Mouse (Mus musculus): Measurements from ENCODE around the gene Atp2a3. TPM values are rescaled to one million over a fixed set of nuclear protein-coding genes. Genes with fewer than 3 reads are reported as not detected.
A peak's percentile ranks its signal among the peaks of the same experiment; 100 is the strongest.

Atp2a3 gene
- polyA plus RNA-seq, 1 experiment from 2014 or later = 3.8 TPM

- peak overlapping the region; percentile 12; the same call in 1 of the 2 replicates for H3K9ac ChIP-seq
- peaks cover 27% of the 10 kb centered on the region for H3K4me1 ChIP-seq (replicated peaks)
- H3K36me3 ChIP-seq = no peaks in the 10 kb centered on the region
- no peaks in the 10 kb centered on the region for H3K9me3 ChIP-seq (replicated peaks)
- peak overlapping the region; percentile 8; the same call in 1 of the 2 replicates for H3K4me2 ChIP-seq
- H3K27me3 ChIP-seq = 0 out of 2 replicates have a peak, but pooled peaks cover 6% of the 10 kb centered on the region
- peak overlapping the region; percentile 72 for H3K27ac ChIP-seq
- H3K4me3 ChIP-seq = no peak overlapping the region
- 28% methylated on average over 6 of the region's 6 CpGs for WGBS
- 0 out of 2 replicates have a peak, but pooled peaks have one; percentile 20 for ATAC-seq (replicated peaks; ENCODE audit: insufficient number of reproducible peaks, insufficient read depth, low FRiP score, low read depth)
Observed at GRCm38 (mm10) chr11:72945875-72946559, 15.0 kb upstream of the Atp2a3 start.

DNA sequence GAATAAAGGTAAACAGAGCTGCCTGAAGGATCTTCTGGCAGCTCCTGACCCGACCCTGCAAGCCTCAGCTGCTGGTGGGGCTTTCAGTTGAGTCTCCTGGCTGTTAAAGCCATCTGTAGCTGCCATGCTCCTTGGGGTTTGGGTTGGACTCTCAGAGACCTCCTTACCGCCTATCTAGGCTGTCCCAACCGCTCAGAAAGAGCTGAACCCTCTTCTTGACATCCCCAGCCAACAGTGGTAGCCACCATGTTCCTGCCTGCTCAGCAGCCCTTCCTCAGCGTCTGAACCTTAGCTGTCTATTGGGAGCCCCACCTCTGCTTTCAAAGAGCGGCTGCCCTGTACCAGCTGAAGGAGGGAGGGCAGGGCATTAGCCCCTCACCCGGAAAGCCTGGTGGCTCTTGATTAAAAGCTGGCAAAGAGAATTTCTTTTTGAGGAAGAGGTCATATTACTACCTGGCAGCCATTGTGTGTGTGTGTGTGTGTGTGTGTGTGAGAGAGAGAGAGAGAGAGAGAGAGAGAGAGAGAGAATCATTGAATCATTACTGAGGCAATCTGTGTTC is 14.3 kb upstream of the Atp2a3 start:
- H3K27me3 ChIP-seq = 0 out of 2 replicates have a peak, but pooled peaks cover 6% of the 10 kb centered on the region
- peak overlapping the region; percentile 8; the same call in 1 of the 2 replicates for H3K4me2 ChIP-seq
- no peaks in the 10 kb centered on the region for H3K9me3 ChIP-seq (replicated peaks)
- WGBS = 35% methylated on average over 6 of the region's 6 CpGs
- H3K27ac ChIP-seq = peak overlapping the region; percentile 72
- H3K9ac ChIP-seq = peak overlapping the region; percentile 12; the same call in 1 of the 2 replicates
- no peaks in the 10 kb centered on the region for H3K36me3 ChIP-seq
- no peak overlapping the region for H3K4me3 ChIP-seq
- ATAC-seq (replicated peaks; ENCODE audit: insufficient number of reproducible peaks, insufficient read depth, low FRiP score, low read depth) = 0 out of 2 replicates have a peak, but pooled peaks have one; percentile 28
- H3K4me1 ChIP-seq (replicated peaks) = peaks cover 33% of the 10 kb centered on the region

DNA sequence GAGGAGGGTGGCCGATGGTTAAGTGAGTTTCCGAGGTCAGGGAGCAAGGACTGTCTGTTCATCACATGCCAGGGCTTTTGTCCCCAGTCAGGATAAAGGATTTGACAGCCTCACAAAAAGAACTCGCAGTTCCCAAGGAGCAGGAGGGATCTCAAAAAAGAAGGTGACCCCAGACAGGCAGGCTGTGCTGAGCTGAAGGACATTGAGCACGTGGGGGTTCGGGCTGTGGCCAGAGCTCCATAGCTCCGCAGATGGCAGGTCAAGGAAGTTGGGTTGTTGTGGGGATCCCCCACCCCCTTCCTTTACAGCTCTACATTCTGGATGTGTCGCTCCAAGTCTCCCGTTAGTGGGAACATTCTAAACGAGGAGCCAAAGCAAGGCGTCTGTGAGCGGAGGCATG is 13.1 kb upstream of the Atp2a3 start:
- peaks cover 45% of the 10 kb centered on the region for H3K4me1 ChIP-seq (replicated peaks)
- 79% methylated on average over 11 of the region's 11 CpGs for WGBS
- no peak overlapping the region for H3K27ac ChIP-seq

GRCm38 (mm10) chr11:72948254-72948653 is 12.7 kb upstream of the Atp2a3 start:
- ATAC-seq (replicated peaks; ENCODE audit: insufficient number of reproducible peaks, insufficient read depth, low FRiP score, low read depth) = no peak
- H3K27ac ChIP-seq = no peak overlapping the region

More for the DNA sequence above, 13.1 kb upstream of the Atp2a3 start:
- H3K36me3 ChIP-seq = no peaks in the 10 kb centered on the region
- no peak overlapping the region for H3K9ac ChIP-seq
- no peak overlapping the region for H3K4me3 ChIP-seq
- H3K27me3 ChIP-seq = 0 out of 2 replicates have a peak, but pooled peaks cover 6% of the 10 kb centered on the region
- no peak overlapping the region for H3K4me2 ChIP-seq
- H3K9me3 ChIP-seq (replicated peaks) = no peaks in the 10 kb centered on the region
- ATAC-seq (replicated peaks; ENCODE audit: insufficient number of reproducible peaks, insufficient read depth, low FRiP score, low read depth) = no peak

DNA sequence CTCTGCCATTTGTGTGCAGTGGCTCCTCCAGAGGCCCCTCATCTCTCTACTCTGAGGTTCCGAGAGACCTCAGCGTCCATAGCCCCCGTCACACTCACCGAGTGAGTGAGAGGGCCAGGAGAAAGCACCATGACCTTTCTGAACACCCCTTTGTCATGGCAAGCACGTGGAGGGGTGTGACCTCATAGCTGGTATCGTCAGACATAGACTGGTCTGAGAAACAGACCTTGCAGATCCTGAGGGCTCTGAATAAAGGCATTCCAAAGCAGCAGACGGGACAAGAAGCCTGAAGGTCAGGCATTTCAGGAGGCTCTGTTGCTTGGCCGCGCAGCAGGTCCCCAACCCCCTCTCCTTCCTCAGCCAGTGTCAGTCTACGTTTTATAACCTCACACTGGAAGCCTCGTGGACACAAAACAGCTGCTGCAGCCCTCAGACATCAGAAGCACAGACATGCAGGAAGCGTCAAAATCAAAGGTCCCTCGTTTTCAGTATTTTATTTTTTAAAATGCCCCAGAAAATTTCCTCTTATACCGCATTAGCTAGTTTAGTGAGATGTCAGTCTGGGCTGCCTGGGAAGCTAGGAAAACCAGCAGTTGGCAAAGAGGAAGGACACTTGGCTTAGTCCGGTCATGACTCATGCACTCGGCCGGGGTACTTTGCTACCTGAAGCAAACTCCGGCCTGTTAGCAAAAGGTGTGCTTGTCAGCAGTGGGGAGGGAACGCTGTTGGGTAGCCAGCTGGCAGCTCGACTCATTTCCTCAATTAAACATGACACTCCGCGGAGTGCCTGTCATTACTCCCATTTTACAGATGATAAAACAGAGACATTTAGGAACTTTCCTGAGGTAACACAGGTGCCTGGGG is 9.6 kb upstream of the Atp2a3 start:
- ATAC-seq (replicated peaks; ENCODE audit: insufficient number of reproducible peaks, insufficient read depth, low FRiP score, low read depth) = no peak
- 51% methylated on average over 22 of the region's 22 CpGs for WGBS
- H3K27me3 ChIP-seq = no peaks in the 10 kb centered on the region
- no peaks in the 10 kb centered on the region for H3K9me3 ChIP-seq (replicated peaks)
- H3K4me1 ChIP-seq (replicated peaks) = peaks cover 50% of the 10 kb centered on the region
- no peaks in the 10 kb centered on the region for H3K36me3 ChIP-seq
- H3K4me2 ChIP-seq = no peak overlapping the region
- H3K4me3 ChIP-seq = no peak overlapping the region
- H3K9ac ChIP-seq = no peak overlapping the region
- peak overlapping the region; percentile 17; the same call in 1 of the 2 replicates for H3K27ac ChIP-seq

More at GRCm38 (mm10) chr11:72948254-72948653, 12.7 kb upstream of the Atp2a3 start:
- 64% methylated on average over 7 of the region's 7 CpGs for WGBS
- Histone ChIP-seq H3K4me3 (no peak overlapping the region), H3K9ac (no peak overlapping the region), H3K27me3 (0 out of 2 replicates have a peak, but pooled peaks cover 3% of the 10 kb centered on the region), H3K4me1 (replicated peaks) (peaks cover 50% of the 10 kb centered on the region), H3K4me2 (no peak overlapping the region), H3K9me3 (replicated peaks) (no peaks in the 10 kb centered on the region), H3K36me3 (no peaks in the 10 kb centered on the region)

DNA sequence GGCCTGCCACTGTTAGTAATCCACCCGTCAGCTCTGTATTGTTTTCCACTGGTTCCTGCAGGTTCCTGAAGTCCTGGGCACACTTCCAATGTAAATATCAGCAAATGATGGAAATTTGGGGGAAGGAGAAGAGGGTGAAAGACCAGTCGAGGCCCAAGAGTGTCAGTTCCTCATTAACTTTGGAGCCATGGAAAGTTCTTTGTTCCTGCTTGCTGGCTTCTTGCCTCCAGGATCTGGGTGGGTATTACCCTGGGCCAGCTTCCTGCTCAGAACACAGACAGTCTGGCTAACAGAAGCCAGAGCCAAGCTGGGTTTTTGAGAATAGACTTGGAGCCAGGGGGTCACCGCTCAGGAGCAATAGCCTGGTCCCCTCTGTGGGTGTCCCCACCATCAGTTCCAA is 8.7 kb upstream of the Atp2a3 start:
- Histone ChIP-seq H3K9me3 (replicated peaks) (no peaks in the 10 kb centered on the region), H3K4me1 (replicated peaks) (peaks cover 43% of the 10 kb centered on the region), H3K27me3 (no peaks in the 10 kb centered on the region), H3K4me3 (no peak overlapping the region), H3K27ac (peak overlapping the region; percentile 50), H3K4me2 (no peak overlapping the region), H3K9ac (no peak overlapping the region), H3K36me3 (no peaks in the 10 kb centered on the region)
- WGBS = 46% methylated on average over 3 of the region's 3 CpGs
- ATAC-seq (replicated peaks; ENCODE audit: insufficient number of reproducible peaks, insufficient read depth, low FRiP score, low read depth) = peak; percentile 24; the same call in 1 of the 2 replicates

DNA sequence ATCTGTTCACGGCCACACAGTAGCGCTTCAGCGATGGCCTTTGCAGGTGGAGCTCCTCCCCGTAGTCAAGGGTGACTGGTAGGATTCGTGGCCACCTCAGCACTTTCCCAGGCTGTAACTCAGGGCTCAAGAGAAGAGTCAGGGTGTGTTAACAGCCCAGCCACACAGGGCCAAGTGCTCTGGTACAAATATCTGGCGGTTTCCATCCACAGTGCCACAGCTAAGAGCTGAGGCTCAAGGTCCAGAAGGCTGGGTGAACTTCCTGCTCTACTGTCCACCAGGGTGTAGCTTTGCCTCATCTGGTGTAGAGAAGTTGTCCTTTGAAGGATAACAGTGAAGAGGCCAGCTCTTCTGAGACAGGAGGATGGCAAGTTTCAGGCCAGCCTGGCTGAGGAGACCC is 8.3 kb upstream of the Atp2a3 start:
- no peak overlapping the region for H3K9ac ChIP-seq
- WGBS = 85% methylated on average over 6 of the region's 6 CpGs

DNA sequence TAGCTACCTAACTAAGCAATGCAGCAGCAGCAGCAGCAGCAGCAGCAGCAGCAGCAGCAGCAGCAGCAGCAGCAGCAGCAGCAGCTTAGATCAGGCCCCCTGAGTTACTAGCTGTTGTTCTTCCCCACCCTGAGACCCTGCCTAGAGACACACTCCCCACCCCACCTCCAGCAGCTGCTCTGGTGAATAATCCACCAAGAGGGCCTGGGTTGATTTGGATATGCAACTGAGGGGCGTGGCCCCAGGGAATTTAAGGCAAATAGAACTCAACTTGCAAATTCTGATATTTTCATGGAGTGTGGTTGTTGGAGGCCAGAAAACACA is 7.9 kb upstream of the Atp2a3 start:
- Histone ChIP-seq H3K36me3 (no peaks in the 10 kb centered on the region), H3K27me3 (no peaks in the 10 kb centered on the region), H3K9ac (no peak overlapping the region), H3K4me2 (no peak overlapping the region), H3K4me3 (no peak overlapping the region), H3K4me1 (replicated peaks) (peaks cover 43% of the 10 kb centered on the region), H3K27ac (peak overlapping the region; percentile 50), H3K9me3 (replicated peaks) (no peaks in the 10 kb centered on the region)
- ATAC-seq (replicated peaks; ENCODE audit: insufficient number of reproducible peaks, insufficient read depth, low FRiP score, low read depth) = no peak
- WGBS = 84% methylated on average over 1 of the region's 1 CpGs

More for the DNA sequence above, 8.3 kb upstream of the Atp2a3 start:
- no peaks in the 10 kb centered on the region for H3K9me3 ChIP-seq (replicated peaks)
- no peak for ATAC-seq (replicated peaks; ENCODE audit: insufficient number of reproducible peaks, insufficient read depth, low FRiP score, low read depth)
- no peaks in the 10 kb centered on the region for H3K36me3 ChIP-seq
- H3K27me3 ChIP-seq = no peaks in the 10 kb centered on the region
- no peak overlapping the region for H3K4me3 ChIP-seq
- H3K27ac ChIP-seq = peak overlapping the region; percentile 50
- H3K4me2 ChIP-seq = no peak overlapping the region
- H3K4me1 ChIP-seq (replicated peaks) = peaks cover 43% of the 10 kb centered on the region

DNA sequence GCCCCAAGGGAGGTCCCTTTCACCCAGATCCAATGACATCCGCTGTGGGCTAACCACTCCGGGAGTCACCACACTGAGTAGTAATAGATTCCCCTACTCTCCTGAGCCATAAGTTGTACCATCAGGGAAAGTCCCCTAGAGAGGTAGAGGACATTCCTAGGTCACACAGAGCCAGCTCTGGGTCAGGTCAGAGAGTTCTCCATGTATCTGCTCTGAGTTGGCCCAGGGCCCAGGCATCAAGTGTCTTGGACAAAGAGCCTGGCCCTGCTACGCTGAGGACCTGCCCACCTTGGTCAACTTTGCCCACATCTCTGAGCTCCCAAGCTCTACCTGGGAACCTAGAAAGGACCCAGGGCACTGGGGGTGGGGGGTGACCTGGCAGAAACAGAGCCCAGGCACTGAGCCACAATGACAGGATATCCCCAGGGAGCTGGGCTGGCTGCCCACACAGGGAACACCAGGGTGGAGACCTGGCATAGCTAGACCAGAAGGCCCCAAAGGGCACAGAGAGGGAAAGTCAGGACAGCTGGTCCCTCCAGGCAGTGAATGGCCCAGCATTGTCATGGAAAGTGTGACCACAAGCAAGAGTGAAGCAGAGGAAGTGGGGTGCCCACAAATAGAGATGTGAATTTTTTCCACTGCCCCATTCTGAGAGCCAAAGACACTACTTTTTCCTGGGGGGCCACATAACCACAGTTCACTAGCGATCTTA is 7.4 kb upstream of the Atp2a3 start:
- 65% methylated on average over 4 of the region's 4 CpGs for WGBS
- Histone ChIP-seq H3K4me2 (no peak overlapping the region), H3K4me3 (no peak overlapping the region), H3K27ac (peak overlapping the region; percentile 50), H3K9ac (no peak overlapping the region), H3K4me1 (replicated peaks) (peaks cover 43% of the 10 kb centered on the region), H3K9me3 (replicated peaks) (no peaks in the 10 kb centered on the region), H3K36me3 (no peaks in the 10 kb centered on the region), H3K27me3 (no peaks in the 10 kb centered on the region)
- peak; percentile 63; the same call in 1 of the 2 replicates for ATAC-seq (replicated peaks; ENCODE audit: insufficient number of reproducible peaks, insufficient read depth, low FRiP score, low read depth)

- Histone ChIP-seq H3K9ac (no peak overlapping the region), H3K27ac (peak overlapping the region; percentile 50; the same call in 1 of the 2 replicates), H3K36me3 (no peaks in the 10 kb centered on the region), H3K9me3 (replicated peaks) (no peaks in the 10 kb centered on the region), H3K27me3 (peaks cover 3% of the 10 kb centered on the region), H3K4me1 (replicated peaks) (peaks cover 43% of the 10 kb centered on the region), H3K4me2 (no peak overlapping the region), H3K4me3 (no peak overlapping the region)
- 90% methylated on average over 4 of the region's 4 CpGs for WGBS
- no peak for ATAC-seq (replicated peaks; ENCODE audit: insufficient number of reproducible peaks, insufficient read depth, low FRiP score, low read depth)
Observed at GRCm38 (mm10) chr11:72954216-72954615, 6.8 kb upstream of the Atp2a3 start.

Measured in heart, embryonic 15.5 days (tissue).